ENCODE assay signal across 8 mouse cellular contexts in the genomic region with DNA sequence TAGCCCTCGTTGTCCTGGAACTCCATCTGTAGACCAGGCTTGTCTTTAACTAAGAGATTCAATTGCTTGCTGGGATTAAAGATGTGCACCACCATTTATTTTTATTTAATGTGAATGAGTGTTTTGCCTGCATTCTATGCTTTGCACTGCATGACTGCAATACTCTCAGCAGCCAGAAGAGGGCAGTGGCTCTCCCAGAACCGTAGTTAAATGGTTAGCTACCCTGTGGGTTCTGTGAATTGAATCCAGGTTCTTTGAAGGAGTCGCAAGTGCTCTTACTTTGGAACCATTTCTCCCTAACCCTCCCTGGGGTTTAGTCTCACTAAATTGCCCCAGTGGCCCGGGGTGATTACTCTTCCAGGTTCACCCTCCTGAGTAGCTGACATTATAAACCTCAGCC. TPM values are rescaled to one million over a fixed set of nuclear protein-coding genes. Genes with fewer than 3 reads are reported as not detected.
A peak's percentile ranks its signal among the peaks of the same experiment; 100 is the strongest.
DNase-seq lines count a peak whose midpoint lies in the region; ATAC-seq and TF ChIP-seq lines count a peak whose summit lies in the region.
"Had no signal": no experiment of that assay in that cellular context is flagged by ENCODE, and none has a peak within 500 bp of the region (broad histone marks: within the 10 kb centered on the region; RNA-seq: fewer than 3 reads in every experiment).

No protein-coding gene starts in this region.

- ATAC-seq in kidney, embryonic 14.5 days (ENCODE audit: low FRiP score, low TSS enrichment): no peak

- no peak for TF ChIP-seq EP300 in ES-Bruce4 (IDR thresholded peaks at IDR 0.05; ENCODE audit: insufficient read depth, low read depth, low read length)

- peak; percentile 41 for DNase-seq in kidney, adult 9 months
- DNase-seq in adrenal gland, postnatal 25 days: peak; percentile 48
- peak; percentile 62 for DNase-seq in kidney, postnatal 4 days
- DNase-seq in spleen, adult 2 months (ENCODE audit: low read depth in 1 of 2, low spot score in 2 of 2): peak; percentile 19 to 41
- DNase-seq in urinary bladder, adult 18-20 months (ENCODE audit: low spot score in 2 of 2): no peak

- no peak overlapping the region for H3K4me3 ChIP-seq in kidney, embryonic 14.5 days (ENCODE audit: low read length)
- no peak overlapping the region for H3K4me3 ChIP-seq in ES-Bruce4 (ENCODE audit: low read depth, low read length)
- H3K4me3 ChIP-seq in spleen, adult 2 months (ENCODE audit: extremely low read depth, insufficient read depth, insufficient read length): no peak overlapping the region
- H3K4me3 ChIP-seq: neural tube, embryonic 12.5 days had no signal

- no peaks in the 10 kb centered on the region for H3K27me3 ChIP-seq in kidney, embryonic 14.5 days (ENCODE audit: control insufficient read depth, insufficient read depth, low read length)
- no peaks in the 10 kb centered on the region for H3K27me3 ChIP-seq in ES-Bruce4 (ENCODE audit: control insufficient read depth, insufficient read depth, low read length, poor library complexity, severe bottlenecking)
- H3K27me3 ChIP-seq in spleen, adult 2 months (ENCODE audit: control insufficient read depth, insufficient read depth, low read length): no peaks in the 10 kb centered on the region
- H3K27me3 ChIP-seq: neural tube, embryonic 12.5 days had no signal

- WGBS in kidney, embryonic 14.5 days: 25% methylated on average over 4 of the region's 4 CpGs
- 24% methylated on average over 4 of the region's 4 CpGs for WGBS in spleen, adult 2 months

- H3K9ac ChIP-seq in kidney, embryonic 14.5 days (ENCODE audit: low read depth, low read length): no peak overlapping the region
- H3K9ac ChIP-seq in ES-Bruce4 (ENCODE audit: low read depth, poor library complexity, severe bottlenecking): no peak overlapping the region
- H3K9ac ChIP-seq: neural tube, embryonic 12.5 days had no signal

- H3K36me3 ChIP-seq in kidney, embryonic 14.5 days (ENCODE audit: control insufficient read depth, insufficient read depth, low read length): no peaks in the 10 kb centered on the region
- no peaks in the 10 kb centered on the region for H3K36me3 ChIP-seq in ES-Bruce4 (ENCODE audit: control insufficient read depth, insufficient read depth, low read length, poor library complexity, severe bottlenecking)
- H3K36me3 ChIP-seq in spleen, adult 2 months (ENCODE audit: control insufficient read depth, insufficient read depth, low read length): no peaks in the 10 kb centered on the region
- H3K36me3 ChIP-seq: neural tube, embryonic 12.5 days had no signal

- TF ChIP-seq POLR2A in ES-Bruce4 (IDR thresholded peaks at IDR 0.05; ENCODE audit: insufficient read depth, low read length): no peak
- no peak for TF ChIP-seq POLR2A in spleen, adult 2 months (IDR thresholded peaks at IDR 0.05; ENCODE audit: low read depth, low read length)

- peak; percentile 32 for TF ChIP-seq CTCF in ES-Bruce4 (IDR thresholded peaks at IDR 0.05; ENCODE audit: low read depth, low read length)
- peak; percentile 56; the same call in 1 of the 2 replicates for TF ChIP-seq CTCF in spleen, adult 2 months (IDR thresholded peaks at IDR 0.05; ENCODE audit: extremely low read depth, insufficient read depth, insufficient read length, insufficient replicate concordance)

- H3K4me2 ChIP-seq in kidney, embryonic 14.5 days (replicated peaks; ENCODE audit: low read depth, low read length): no peak overlapping the region
- H3K4me2 ChIP-seq: neural tube, embryonic 12.5 days had no signal

- H3K4me1 ChIP-seq in kidney, embryonic 14.5 days (ENCODE audit: control insufficient read depth, insufficient read depth, low read length): no peaks in the 10 kb centered on the region
- H3K4me1 ChIP-seq in ES-Bruce4 (ENCODE audit: control insufficient read depth, insufficient read depth, low read length): peaks cover 2% of the 10 kb centered on the region
- H3K4me1 ChIP-seq in spleen, adult 2 months (ENCODE audit: control insufficient read depth, insufficient read depth, insufficient read length): no peaks in the 10 kb centered on the region
- H3K4me1 ChIP-seq: neural tube, embryonic 12.5 days had no signal

- H3K9me3 ChIP-seq in kidney, embryonic 14.5 days (ENCODE audit: control insufficient read depth, low read length): no peaks in the 10 kb centered on the region
- H3K9me3 ChIP-seq in ES-Bruce4 (replicated peaks; ENCODE audit: control insufficient read depth, insufficient read depth, low read length, poor library complexity, severe bottlenecking): no peaks in the 10 kb centered on the region
- H3K9me3 ChIP-seq: neural tube, embryonic 12.5 days had no signal

- no peak overlapping the region for H3K27ac ChIP-seq in kidney, embryonic 14.5 days (ENCODE audit: low read depth, low read length)
- H3K27ac ChIP-seq in ES-Bruce4 (ENCODE audit: insufficient read depth, low read length): no peak overlapping the region
- no peak overlapping the region for H3K27ac ChIP-seq in spleen, adult 2 months (ENCODE audit: insufficient read depth, low read length)
- H3K27ac ChIP-seq: neural tube, embryonic 12.5 days had no signal

RNA-seq across cellular contexts. Expression of gene Usp7, which starts 14.6 kb away (rescaled TPM):
- polyA plus RNA-seq in kidney, embryonic 14.5 days (2014; fragmentation: Nextera tagmentation; extraction: Ambion mirVana): 46.2 and 61.4 TPM in 2 replicates
- polyA plus RNA-seq in ES-Bruce4 (2011; ENCODE audit: insufficient read depth, insufficient read length, low read depth, missing spikeins): 339 and 341 TPM in 2 replicates
- total RNA-seq in adrenal gland, postnatal 25 days (2021): 112 and 133 TPM in 2 replicates
- 22.2 and 26.3 TPM in 2 replicates for polyA plus RNA-seq in spleen, adult 2 months (2012; rRNA removed)

RNA-seq across cellular contexts. Expression of gene 1810013L24Rik, which starts 23.2 kb away (rescaled TPM):
- polyA plus RNA-seq in kidney, embryonic 14.5 days (2014; fragmentation: Nextera tagmentation; extraction: Ambion mirVana): 17.2 and 19.0 TPM in 2 replicates
- polyA plus RNA-seq in ES-Bruce4 (2011; ENCODE audit: insufficient read depth, insufficient read length, low read depth, missing spikeins): 63.8 and 65.8 TPM in 2 replicates
- 79.5 and 93.3 TPM in 2 replicates for total RNA-seq in adrenal gland, postnatal 25 days (2021)
- 12.2 and 13.2 TPM in 2 replicates for polyA plus RNA-seq in spleen, adult 2 months (2012; rRNA removed)

Comparison
In these comparisons a context has a peak if more than half of its experiments do, and no peak if none do; other contexts are left out.
1. DNase-seq: peak in kidney, adult 9 months (single experiment), adrenal gland, postnatal 25 days (single experiment), kidney, postnatal 4 days (2 of 2) and spleen, adult 2 months (2 of 2); none in urinary bladder, adult 18-20 months (0 of 2).